Mouse (Mus musculus): ENCODE results near the gene Hnrnpa3. TPM values are rescaled to one million over a fixed set of nuclear protein-coding genes. Genes with fewer than 3 reads are reported as not detected.
"Not testable (repeated sequence)": the region's sequence is repeated elsewhere in the genome, so short reads cannot be mapped to it uniquely, and the experiment has no call there.

Gene Hnrnpa3
- total RNA-seq, 4 experiments from 2014 or later, result 271 to 283 (median 276) TPM

DNA sequence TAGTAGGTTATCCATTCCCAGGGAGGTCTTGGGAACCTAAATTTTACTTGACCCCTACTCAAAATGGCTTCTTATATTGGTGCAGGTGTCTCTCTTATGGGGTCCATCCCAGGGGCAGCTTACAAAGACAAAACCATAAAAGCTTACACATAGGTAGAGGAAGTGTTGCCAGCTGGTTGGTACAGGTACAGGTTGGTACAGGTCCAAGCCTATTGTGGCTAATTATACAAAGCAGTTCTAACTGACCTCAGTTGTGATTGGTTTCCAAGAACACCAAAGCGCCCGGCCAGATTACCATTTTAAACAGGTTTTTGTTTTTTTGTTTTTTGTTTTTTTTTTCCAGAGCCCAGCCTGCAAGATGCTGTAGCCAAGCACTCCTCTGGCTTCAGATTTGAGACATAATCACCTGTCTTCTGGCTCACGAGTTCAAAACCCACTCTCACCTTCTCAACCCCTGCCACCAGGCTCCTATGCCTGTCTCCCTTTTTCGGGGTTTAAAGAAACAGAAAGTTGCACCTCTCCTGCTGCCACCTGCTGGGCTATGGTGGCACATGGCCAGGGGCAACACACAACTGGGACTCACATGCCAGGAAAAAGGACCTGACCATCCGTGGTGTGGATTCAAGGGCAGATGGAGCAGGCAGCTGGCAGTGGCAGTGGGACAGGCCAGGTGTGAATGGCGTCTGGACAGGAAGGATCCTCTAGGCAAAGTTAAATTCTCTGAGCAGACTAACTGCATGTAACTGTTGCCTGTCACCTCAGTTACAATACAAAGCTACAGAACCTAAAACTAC lies 22.6 kb upstream of the Hnrnpa3 start:
- DNase-seq (ENCODE audit: low spot score in 2 of 2), result no peak

DNA sequence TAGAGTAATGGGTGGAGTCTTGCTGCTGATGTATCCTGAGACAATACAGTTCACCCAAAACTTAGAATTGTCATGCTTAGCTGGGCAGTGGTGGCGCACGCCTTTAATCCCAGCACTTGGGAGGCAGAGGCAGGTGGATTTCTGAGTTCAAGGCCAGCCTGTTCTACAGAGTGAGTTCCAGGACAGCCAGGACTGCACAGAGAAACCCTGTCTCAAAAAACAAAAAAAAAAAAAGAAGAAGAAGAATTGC lies 22.1 kb upstream of the Hnrnpa3 start:
- DNase-seq (ENCODE audit: low spot score in 2 of 2), result not testable (repeated sequence)

DNA sequence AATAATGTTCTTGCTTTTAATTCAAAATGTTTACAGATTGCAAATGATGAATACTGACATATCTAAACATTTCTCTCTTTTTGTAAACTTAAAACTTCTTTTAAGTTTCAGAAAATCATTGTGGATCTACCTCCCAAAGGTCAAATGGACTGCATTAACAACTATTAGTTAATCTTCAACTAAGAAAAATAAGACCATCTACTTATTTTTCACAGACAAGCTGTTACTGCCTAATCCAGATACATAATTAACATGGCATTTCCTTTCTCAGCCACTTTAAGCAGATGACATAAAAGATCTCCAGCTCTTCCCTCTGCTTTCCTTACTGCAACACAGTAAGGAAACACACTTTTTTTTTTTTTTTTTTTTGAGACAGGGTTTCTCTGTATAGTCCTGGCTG lies 21.7 kb upstream of the Hnrnpa3 start:
- no peak for DNase-seq (ENCODE audit: low spot score in 2 of 2)

DNA sequence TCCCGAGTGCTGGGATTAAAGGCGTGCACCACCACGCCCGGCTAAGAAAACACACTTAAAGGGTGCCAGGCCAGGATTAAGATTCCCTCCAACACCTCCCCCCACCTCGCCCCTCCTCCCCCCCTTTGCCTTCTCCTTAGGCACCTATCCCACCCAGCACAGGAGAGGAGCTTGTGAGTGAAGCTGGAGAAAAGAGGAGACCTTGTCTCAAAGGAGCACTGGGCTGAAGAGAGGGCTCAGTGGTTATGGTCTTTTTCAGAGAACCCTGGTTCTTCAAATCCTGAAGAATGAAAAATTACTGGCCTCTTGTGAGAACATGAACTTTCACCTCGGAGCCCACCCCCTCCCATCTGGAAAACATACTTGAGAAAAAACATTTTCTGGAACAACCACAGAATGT lies 21.2 kb upstream of the Hnrnpa3 start:
- DNase-seq (ENCODE audit: low spot score in 2 of 2), result not testable (repeated sequence)

DNA sequence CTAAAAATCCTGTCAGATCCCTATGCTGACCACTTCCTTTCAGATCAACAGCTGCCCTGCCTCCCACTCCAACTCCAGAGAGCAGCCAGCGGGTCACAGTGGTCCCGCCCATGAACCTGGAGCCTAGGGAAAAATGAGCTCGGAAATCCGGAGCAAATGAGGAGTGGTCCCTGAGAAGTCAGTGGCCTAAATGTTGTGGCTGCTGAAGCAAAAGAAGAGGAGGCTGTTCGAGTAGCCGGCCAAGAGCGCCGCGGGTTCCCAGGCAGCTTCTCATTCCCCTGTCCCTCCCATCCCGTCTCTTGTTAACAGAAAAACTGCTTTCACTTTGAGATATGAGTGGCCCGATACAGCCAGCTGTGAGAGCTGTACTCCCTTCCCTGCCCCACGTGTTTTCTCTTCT lies 19.5 kb upstream of the Hnrnpa3 start:
- not testable (repeated sequence) for DNase-seq (ENCODE audit: low spot score in 2 of 2)

DNA sequence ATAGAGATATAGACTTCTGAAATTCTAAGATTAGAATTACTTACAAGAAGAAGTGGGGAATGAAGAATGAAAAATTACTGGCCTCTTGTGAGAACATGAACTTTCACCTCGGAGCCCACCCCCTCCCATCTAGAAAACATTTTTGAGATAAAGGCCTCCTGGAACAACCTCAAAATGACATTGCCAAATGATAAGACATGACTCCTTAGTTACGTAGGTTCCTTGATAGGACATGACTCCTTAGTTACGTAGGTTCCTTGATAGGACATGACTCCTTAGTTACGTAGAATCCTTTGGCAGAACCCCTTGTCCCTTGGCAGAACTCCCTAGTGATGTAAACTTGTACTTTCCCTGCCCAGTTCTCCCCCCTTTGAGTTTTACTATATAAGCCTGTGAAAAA lies 16.7 kb upstream of the Hnrnpa3 start:
- DNase-seq (ENCODE audit: low spot score in 2 of 2), result not testable (repeated sequence)

DNA sequence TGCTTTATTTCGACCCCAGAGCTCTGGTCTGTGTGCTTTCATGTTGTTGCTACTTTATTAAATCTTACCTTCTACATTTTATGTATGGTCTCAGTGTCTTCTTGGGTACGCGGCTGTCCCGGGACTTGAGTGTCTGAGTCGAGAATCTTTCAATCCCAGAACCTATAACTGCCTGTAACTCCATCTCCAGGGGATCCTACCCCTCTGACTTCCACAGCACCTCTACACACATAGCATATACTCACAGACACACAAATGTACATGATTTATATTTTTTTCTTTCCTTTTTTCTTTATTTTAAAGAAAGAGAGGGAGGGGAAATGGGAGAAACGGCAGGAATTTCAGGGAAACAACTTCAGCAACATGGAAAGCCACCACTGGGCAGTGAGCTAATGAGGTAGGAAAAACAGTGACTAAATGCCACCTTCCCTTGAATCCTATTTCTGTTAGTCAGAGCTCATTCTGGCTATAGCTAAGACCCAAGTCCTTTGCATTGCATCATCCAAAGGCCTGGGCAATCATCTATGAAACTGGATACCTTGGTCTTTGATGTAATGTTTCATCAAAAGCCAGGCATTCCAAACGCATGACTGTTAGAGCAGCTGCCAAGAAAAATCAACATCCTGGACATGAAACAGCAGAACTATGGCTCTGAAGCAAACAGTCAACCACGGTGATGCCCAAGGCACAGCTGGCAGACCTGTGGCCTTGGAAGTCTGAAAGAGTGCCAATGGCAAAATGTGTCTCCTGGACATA lies 16.1 kb upstream of the Hnrnpa3 start:
- no peak for DNase-seq (ENCODE audit: low spot score in 2 of 2)

DNA sequence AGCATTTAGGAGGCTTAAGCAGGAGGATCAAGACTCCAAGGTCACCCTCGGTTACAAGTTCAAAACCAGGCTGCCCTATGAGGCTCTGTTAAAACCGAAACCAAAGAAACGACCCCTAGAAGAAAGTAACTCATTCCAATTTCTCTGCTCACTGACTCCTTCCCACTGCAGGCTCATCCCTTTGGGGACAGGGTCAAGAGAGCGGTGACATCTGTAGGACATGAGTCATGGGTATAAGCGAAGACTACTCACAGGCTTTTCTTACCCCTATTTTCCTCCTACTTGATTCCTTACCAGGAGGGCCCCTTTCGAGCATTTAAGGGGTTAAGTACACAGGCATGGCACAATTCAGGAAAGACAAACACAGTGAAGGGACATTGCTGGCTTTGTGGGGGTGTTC lies 15.1 kb upstream of the Hnrnpa3 start:
- DNase-seq (ENCODE audit: low spot score in 2 of 2), result no peak

DNA sequence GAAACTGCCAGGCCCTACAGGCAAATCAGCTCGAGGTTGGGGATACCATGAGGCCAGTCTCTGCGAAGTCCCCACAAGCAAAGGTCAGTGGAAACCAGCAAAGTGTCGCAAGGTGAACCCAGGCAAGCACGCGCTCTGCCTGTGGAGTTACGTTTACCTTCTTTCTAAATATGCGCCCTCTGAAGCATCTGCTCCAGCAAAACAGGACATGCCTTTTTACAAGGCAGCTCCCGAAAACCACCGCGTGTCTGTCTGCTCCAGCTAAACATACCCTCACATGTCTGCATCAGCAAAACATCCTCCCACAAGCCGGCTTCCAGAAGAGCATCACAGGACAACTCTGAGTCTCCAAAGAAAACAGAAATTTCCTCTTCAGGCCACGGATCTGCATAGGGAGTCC lies 13.8 kb upstream of the Hnrnpa3 start:
- no peak for DNase-seq (ENCODE audit: low spot score in 2 of 2)

DNA sequence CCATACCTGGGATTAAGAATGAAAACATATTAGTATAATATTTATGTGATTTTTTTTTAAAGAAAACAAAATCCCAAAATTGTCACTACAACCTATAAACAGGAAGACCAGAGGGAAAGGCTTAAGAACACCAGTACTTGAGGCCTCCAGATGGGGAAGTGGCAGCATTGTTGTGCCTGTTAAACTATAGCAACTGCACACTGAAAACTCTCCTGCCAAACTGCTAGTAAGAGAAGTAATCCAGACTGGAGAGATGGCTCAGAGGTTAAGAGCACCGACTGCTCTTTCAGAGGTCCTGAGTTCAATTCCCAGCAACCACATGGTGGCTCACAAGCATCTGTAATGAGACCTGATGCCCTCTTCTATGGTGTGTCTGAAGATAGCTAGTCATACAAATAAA lies 8.6 kb upstream of the Hnrnpa3 start:
- no peak for DNase-seq (ENCODE audit: low spot score in 2 of 2)

DNA sequence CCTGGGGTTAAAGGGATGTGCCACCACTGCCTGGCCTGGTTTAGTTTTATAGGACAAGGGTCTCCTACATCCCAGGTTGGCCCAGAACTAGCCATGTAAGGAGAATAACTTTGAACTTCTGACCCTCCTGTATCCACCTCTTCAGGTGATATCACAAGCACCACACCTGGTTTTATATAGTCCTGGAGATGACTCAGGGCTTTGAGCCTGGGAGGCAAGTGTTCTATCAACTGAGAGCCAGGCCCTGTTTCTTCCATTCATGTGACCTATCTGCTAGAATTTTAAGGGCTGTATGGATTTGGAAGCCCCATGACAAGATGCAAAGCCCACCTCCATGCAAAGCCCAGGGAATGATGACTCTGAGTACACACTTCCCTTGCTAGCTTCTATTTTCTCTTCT lies 5.9 kb upstream of the Hnrnpa3 start:
- DNase-seq (ENCODE audit: low spot score in 2 of 2), result no peak

DNA sequence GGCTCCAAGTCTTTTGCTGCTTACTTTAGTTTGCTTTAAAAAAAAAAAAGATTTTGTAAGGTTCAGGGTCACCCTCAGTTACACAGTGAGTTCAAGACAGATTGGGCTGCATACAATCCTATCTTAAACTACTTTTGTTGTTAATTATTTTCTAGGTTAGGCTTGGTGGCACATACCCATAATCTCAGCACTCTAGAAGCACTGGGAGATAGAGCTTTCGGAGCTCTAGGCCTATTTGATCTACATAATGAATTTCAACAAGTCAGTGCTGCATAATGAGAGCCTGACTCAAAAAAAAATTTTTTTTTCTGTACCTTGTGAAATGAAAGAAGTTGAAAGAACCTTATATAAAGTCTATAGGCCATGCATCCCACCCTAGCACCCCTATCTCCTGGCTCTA lies 4.4 kb upstream of the Hnrnpa3 start:
- DNase-seq (ENCODE audit: low spot score in 2 of 2), result no peak

DNA sequence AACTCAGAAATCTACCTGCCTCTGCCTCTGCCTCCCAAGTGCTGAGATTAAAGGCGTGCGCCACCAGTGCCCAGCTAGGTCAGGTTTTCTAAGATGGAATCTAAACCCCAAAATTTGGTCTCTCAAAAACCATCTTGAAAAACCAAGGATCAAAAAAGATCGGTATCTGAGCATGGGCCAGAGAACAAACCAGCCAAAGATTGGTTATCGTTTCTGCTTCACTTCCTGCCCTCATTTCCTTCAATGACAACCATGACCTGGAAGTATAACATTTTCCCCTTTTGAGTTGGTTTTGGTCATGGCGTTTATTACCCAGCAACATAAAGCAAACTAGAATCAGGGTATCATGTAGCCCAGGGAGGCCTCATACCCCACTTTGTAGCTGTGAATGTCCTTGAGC lies 2.1 kb upstream of the Hnrnpa3 start:
- DNase-seq (ENCODE audit: low spot score in 2 of 2), result no peak

DNA sequence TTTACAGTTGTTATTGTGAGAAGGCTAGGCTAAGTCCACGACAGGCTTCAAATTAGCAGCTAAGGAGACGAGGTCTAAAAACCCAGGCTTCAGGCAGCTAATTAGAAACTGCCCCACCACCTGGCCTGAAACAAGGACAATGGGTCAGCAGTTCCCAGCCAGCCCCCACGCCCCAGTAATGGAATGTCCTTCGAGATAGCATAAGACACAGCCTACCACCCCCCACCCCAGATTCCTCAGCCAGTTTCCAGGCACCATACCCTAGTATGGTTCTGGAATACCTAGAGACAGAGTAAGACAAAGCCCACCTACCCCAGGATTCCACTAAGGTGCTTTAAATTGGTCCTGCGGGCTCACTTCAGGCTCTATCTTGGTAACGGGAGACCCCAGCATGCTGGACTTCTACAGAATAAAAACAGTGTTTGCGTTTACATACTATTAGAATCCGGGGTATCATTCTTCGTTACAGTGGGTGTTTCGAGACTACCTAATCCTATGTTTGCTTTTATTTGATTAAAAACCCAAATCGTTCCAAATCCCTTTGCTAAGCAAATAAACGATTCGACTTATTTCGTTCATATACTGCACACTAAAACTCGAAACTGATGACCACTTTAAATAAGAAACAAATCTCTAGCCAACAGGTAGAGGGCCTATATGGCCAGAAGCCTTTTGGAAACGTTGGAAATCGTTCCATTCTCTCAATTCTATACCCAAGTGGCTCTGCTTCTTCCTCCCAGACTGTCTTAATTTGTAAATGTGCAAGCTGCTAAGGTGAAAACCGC lies 962 bp upstream of the Hnrnpa3 start:
- DNase-seq (ENCODE audit: low spot score in 2 of 2), result no peak

DNA sequence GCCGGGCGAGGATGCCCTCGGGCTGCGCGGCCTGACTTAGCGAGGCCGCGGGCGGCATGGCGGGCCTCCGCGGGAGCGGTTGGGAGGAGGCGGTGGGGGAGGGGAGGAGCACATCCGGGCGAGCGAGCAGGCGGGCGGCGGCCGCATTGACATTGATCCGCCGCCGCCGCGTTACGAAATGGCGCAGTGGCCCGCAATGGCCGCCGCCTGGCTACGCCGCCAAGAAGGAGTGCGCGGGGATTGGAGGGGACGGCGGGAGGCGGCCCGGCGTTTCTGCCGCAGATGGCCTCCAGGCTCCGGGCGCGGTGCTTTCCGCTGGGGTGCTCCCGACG lies 534 bp downstream of the Hnrnpa3 start:
- peak; percentile 79 to 88 for DNase-seq (ENCODE audit: low spot score in 2 of 2)

DNA sequence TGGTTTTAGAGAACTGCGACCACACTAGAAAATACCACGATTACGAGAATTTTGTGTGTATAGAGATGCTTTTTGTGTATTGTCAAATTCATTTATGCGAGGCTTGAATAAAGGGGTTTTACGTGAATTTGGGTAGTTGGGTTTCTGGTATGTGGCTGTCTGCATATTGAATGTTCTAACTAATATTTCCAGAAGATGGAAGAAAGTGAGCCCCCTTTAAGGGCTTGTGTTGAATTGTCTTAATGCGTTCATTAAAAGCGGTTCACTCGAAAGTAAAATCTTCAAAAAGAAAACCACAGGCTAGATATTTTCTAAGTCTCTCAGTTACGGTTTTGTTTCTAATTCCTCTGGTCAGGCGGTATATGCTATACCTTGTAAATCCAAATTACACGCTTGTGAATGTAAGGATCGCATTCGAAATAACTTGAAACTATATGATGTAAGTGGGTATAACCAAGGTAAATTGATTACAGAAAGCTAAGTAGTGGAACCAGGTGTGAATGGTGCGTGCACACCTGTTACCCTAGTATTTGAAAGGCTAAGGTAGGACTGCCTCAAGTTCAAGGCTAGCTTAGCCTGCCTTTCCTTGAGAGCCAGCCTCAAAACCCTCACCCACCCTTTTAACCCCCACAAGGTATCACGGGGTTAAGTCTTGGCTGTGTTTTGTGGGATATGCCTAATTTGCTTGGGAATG lies 1.3 kb downstream of the Hnrnpa3 start:
- no peak for DNase-seq (ENCODE audit: low spot score in 2 of 2)

DNA sequence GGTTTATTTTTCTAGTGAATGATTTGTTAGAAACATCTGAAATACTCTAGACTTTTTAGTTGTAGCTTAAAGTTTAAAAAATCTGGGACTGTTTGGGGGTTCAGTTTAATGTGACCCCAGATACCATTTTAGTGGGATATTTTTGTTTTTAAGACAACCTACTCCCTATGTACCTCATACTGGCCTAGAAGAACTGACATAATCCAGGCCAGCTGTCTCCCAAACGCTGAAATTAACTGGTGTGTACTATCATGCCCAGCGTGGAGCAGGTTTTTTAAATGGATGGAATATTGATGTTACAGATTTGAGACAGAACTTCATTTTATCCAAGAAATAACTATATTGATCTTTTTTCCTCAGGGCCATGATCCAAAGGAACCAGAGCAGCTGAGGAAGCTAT lies 2.0 kb downstream of the Hnrnpa3 start:
- DNase-seq (ENCODE audit: low spot score in 2 of 2), result no peak

DNA sequence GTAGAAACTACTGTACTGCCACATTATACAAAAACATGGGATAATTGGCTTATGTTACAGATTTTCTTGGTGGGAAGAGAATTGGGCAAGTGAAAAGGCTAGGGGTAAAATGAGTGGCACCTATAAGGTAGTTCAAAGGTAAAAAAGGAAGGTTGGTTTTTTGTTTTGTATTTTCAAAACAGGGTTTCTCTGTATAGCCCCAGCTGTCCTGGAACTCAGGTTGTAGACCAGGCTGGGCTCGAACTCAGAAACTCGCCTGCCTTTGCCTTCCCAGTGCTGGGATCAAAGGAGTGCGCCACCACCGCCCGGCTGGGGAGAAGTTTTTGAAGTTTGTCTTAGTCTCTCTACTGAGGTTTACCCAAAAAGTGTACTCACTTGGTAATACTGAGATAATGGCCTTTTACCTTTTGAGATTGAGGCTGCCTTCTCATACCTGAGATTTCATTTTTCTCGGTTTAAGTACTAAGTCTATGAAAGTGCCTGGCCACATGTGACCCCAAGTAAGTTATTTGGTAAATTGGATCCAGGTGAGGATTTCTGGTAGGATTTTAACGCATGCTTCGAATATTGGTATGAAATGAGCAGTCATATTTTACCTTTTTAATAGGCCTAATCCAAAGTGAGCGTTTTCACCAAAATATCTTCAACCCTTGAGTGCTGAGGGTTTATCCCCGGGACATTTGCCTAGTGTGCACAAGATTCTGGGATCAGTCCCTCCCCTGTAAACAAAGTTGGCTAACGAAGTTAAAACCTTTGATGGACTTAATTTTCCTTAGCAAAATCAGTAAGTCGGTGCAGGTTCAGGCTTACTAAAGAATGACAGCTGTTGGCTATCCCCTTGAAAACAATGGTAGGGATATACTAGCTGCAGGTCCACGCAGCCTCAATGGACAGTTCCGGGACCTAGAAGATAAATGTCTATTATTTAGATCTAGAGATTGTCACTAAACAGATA lies 10.7 kb downstream of the Hnrnpa3 start:
- no peak for DNase-seq (ENCODE audit: low spot score in 2 of 2)

DNA sequence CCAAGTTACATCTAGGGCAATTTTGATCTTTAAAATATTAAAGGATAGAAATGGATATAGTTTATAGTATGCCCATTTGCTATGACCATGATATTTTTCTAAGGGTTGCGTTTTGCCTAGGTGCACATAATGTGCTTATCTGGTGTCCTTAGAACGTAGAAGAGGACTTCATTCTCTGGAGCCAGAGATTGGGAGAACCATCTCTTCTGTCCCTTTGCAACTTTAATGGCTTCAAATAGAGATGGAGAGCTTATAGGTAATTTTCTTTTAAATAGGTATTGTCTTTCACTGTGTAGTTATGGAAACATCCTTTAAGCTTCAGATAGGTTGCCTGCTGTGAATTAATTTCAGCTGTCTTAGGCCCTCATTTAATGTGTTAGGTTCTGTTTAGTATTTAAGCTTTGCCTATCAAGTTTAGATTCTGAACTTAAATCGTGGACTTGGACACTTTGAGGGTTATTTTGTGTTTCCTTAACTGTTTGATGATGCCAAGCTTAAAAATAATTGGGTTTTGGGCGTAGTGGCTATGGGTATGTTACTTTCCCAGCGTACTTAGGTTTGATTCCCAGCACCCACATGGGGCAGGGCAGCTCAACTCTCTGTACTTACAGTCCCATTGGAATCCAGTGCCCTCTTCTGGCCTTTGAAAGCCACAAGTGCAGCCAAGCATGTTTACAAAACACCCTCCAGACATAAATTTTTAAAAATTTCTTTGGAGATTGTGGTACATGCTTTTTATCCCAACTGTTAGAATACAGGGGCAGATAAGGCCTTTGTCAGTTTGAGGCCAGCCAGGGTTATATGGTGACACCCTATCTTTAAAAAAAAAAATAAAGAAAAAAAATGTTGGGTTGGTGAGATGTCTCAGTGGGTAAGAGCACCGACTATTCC lies 11.6 kb downstream of the Hnrnpa3 start:
- no peak for DNase-seq (ENCODE audit: low spot score in 2 of 2)

DNA sequence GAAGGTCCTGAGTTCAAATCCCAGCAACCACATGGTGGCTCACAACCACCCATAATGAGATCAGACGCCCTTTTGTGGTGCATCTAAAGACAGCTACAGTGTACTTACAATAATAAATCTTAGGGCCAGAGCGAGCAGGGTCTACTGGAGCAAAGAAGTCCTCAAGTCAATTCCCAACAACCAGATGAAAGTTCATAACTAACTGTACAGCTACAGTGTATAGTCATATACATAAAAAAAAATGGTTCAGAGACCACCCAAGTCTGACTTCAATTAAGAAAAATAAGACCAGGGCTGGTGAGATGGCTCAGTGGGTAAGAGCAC lies 12.2 kb downstream of the Hnrnpa3 start:
- DNase-seq (ENCODE audit: low spot score in 2 of 2), result no peak
